In genomic region chr5:24981765-24982164, GRCm38 (mm10) we compare ENCODE assay signal across 8 mouse cellular contexts.
DNase-seq lines count a peak whose midpoint lies in the region; ATAC-seq lines count a peak whose summit lies in the region.
"Had no signal": no experiment of that assay in that cellular context is flagged by ENCODE, and none has a peak within 500 bp of the region (broad histone marks: within the 10 kb centered on the region; RNA-seq: fewer than 3 reads in every experiment).

No protein-coding gene starts in this region.

- no peaks in the 10 kb centered on the region for H3K9me3 ChIP-seq in heart, embryonic 15.5 days (replicated peaks)
- H3K9me3 ChIP-seq in liver, embryonic 12.5 days (replicated peaks), result no peaks in the 10 kb centered on the region
- H3K9me3 ChIP-seq: liver, embryonic 15.5 days had no signal

- peak; percentile 60; the same call in 1 of the 2 replicates for ATAC-seq in heart, embryonic 15.5 days (replicated peaks; ENCODE audit: insufficient number of reproducible peaks, insufficient read depth, low FRiP score, low read depth)
- no peak for ATAC-seq in liver, embryonic 12.5 days

- no peak overlapping the region for H3K9ac ChIP-seq in heart, embryonic 15.5 days
- H3K9ac ChIP-seq in liver, embryonic 12.5 days, result no peak overlapping the region
- H3K9ac ChIP-seq: liver, embryonic 15.5 days had no signal

- peaks cover 45% of the 10 kb centered on the region for H3K4me1 ChIP-seq in brown adipose tissue, adult 24 weeks (ENCODE audit: control insufficient read depth, insufficient read depth, insufficient read length, low read length)
- peaks cover 99% of the 10 kb centered on the region for H3K4me1 ChIP-seq in heart, embryonic 15.5 days (replicated peaks)
- peaks cover 43% of the 10 kb centered on the region for H3K4me1 ChIP-seq in liver, embryonic 12.5 days

- WGBS in heart, embryonic 15.5 days, result 39% methylated on average over 6 of the region's 6 CpGs
- 62% methylated on average over 6 of the region's 6 CpGs for WGBS in liver, embryonic 12.5 days (ENCODE audit: insufficient replicate concordance)

- peak overlapping the region; percentile 65; the same call in 1 of the 2 replicates for H3K27ac ChIP-seq in brown adipose tissue, adult 24 weeks (replicated peaks; ENCODE audit: low read depth, low read length)
- H3K27ac ChIP-seq in heart, embryonic 15.5 days, result peak overlapping the region; percentile 96
- H3K27ac ChIP-seq in liver, embryonic 12.5 days, result no peak overlapping the region
- H3K27ac ChIP-seq: liver, embryonic 15.5 days had no signal

- H3K27me3 ChIP-seq in heart, embryonic 15.5 days, result no peaks in the 10 kb centered on the region
- peaks cover 64% of the 10 kb centered on the region for H3K27me3 ChIP-seq in liver, embryonic 12.5 days (replicated peaks)

- no peak overlapping the region for H3K4me2 ChIP-seq in heart, embryonic 15.5 days
- no peak overlapping the region for H3K4me2 ChIP-seq in liver, embryonic 12.5 days
- H3K4me2 ChIP-seq: liver, embryonic 15.5 days had no signal

- H3K4me3 ChIP-seq in brown adipose tissue, adult 24 weeks (ENCODE audit: insufficient read depth, low read depth, low read length), result no peak overlapping the region
- no peak overlapping the region for H3K4me3 ChIP-seq in heart, embryonic 15.5 days
- no peak overlapping the region for H3K4me3 ChIP-seq in liver, embryonic 12.5 days
- H3K4me3 ChIP-seq: liver, embryonic 15.5 days had no signal

- intact Hi-C loops in left cerebral cortex, postnatal 4 days (cut with DNase I), result no loop called here

- no peaks in the 10 kb centered on the region for H3K36me3 ChIP-seq in heart, embryonic 15.5 days
- H3K36me3 ChIP-seq in liver, embryonic 12.5 days, result no peaks in the 10 kb centered on the region
- H3K36me3 ChIP-seq: liver, embryonic 15.5 days had no signal

- DNase-seq in left cerebral cortex, postnatal 4 days, result peak; percentile 46
- no peak for DNase-seq in left cerebral cortex, adult 18-20 months (ENCODE audit: low spot score in 2 of 2)
- peak; percentile 75 for DNase-seq in lung, postnatal 36 days
- DNase-seq in thymus, postnatal 4 days, result no peak

Comparison
In these comparisons a context has a peak if more than half of its experiments do, and no peak if none do; other contexts are left out.
1. DNase-seq: peak in left cerebral cortex, postnatal 4 days (single experiment) and lung, postnatal 36 days (single experiment); none in left cerebral cortex, adult 18-20 months (0 of 2) and thymus, postnatal 4 days (single experiment).